Mouse (Mus musculus): Measurements from ENCODE around the gene Gsap.
"Not testable (repeated sequence)": the region's sequence is repeated elsewhere in the genome, so short reads cannot be mapped to it uniquely, and the experiment has no call there.

The Gsap gene

DNA sequence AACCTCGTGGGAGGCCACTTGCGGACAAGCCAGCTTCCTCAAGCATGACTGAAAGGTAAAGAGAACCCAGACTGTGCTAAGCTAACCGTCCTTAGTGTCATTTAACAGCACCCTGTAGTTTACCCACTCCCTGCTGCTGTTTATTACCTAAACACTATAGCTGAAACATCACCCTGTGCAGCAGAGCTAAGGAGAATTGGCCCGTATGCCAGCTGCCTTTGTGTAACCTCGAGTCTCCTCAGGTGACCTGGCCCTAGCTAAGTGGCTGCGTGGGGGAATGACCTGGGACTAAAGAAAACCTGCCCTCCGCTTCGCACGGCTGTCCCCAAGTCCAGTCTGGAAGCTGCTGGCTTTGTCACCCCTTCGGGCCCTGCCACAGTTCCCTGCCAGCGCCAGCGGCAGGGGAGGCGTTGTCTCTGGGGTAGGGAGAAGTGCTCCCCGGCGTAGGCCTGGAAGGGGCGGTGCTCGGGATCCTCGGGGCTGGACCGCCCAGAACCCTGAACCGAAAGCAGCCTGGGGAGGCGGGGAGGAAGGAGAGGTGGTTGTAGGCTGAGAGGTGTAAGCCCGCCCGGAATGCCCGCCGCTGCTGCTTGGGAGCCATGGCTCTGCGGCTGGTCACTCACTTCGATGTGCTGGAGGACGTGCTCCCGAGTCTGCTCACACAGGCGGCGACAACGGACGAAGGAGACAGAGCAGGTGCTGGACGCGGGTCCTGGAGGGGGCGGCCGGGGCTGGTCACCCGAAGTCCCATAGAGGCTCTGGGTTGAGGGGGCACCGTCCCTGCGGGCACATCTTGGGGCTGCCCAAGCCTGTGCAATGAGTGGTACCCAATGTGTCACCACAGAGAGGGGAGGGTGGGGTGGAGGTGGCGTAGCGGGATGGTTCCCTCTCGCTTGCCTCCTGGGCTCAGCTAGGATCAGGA lies at the start of gene Gsap:
Gene Gsap, plus strand, starts transcription at position 492 of the 922 bp plus-strand sequence.
- in situ Hi-C loops (cut with MboI; ENCODE audit: low pct_unique_long_range_greater_than_20kb in 1 of 2, low sequenced_read_pairs in 2 of 2, unreplicated experiment in 1 of 2): no loop called here

DNA sequence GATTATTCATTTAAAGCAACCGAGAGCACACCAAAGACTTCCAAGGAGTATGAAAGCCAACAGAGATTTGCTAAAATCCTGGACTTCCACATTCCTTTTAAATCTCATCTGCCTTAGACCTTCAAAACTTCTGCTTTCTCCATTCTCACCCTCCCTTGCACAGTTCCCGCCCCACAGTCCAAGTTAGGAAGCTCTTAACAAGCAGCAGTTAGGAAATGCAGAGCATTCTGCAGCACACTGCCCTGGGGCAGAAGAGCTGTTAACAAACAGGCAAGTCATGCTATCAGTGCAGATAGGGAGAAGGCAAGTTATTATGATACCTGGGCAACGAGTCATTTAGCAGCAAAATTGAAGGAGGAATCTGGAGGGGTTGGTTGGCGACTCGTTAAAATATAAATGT lies 49.5 kb upstream of the Gsap start:
- in situ Hi-C loops (cut with MboI; ENCODE audit: low pct_unique_long_range_greater_than_20kb in 1 of 2, low sequenced_read_pairs in 2 of 2, unreplicated experiment in 1 of 2): no loop called here

DNA sequence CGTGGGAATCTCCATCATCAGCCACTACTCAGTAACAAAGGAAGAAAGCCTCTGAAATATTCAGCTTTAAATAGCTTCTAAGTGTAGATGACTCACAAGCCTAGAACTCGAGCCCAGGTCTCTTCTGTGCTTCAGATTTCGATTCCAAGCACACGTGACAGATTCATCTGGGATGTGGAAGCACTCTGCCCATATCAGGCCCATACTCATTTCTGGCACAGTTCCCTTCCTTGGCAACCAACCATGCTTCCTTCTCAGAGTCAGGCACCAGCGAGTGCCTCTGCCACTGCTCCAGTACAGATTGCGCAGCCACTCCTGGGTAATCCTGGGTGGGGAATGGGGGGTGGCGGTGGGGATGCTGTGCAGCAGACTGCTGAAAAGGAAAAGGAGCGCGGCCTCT lies 46.5 kb upstream of the Gsap start:
- in situ Hi-C loops (cut with MboI; ENCODE audit: low pct_unique_long_range_greater_than_20kb in 1 of 2, low sequenced_read_pairs in 2 of 2, unreplicated experiment in 1 of 2): no loop called here

DNA sequence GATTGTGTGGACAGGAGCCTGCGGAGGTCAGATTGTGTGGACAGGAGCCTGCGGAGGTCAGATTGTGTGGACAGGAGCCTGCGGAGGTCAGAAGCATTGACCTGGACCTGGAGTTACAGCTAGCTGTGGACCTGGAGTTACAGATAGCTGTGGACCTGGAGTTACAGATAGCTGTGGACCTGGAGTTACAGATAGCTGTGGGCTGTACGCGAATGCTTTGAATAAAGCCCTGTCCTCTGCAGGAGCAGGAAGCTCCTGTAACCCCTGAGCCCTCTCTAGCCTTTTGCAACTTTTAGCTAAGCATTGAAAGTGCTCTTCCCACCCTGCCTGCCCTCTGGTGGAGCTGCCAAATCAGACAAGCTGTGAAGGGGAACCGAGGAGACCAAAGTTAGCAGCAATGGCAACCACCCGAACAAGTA lies 44.9 kb upstream of the Gsap start:
- in situ Hi-C loops (cut with MboI; ENCODE audit: low pct_unique_long_range_greater_than_20kb in 1 of 2, low sequenced_read_pairs in 2 of 2, unreplicated experiment in 1 of 2): not testable (repeated sequence)

DNA sequence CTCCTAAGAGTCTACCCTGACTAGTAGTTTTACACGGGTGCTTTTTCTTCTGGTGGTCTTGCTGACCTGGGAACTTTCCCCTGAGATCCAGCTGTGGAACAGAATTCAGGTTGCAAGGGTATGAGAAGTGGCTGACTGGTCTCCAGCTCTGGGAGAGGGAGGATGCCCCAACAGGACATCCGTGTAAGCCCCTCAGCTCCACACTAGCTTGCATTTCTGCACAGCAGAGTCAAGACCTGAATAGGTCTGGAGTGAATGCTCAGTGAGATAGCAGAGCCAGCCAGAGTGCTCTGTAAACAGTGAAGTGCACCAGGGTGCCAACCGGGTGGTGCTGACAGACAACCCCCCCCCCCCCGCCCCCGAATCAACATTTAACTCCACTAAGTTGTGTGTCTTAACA lies 44.4 kb upstream of the Gsap start:
- in situ Hi-C loops (cut with MboI; ENCODE audit: low pct_unique_long_range_greater_than_20kb in 1 of 2, low sequenced_read_pairs in 2 of 2, unreplicated experiment in 1 of 2): no loop called here

DNA sequence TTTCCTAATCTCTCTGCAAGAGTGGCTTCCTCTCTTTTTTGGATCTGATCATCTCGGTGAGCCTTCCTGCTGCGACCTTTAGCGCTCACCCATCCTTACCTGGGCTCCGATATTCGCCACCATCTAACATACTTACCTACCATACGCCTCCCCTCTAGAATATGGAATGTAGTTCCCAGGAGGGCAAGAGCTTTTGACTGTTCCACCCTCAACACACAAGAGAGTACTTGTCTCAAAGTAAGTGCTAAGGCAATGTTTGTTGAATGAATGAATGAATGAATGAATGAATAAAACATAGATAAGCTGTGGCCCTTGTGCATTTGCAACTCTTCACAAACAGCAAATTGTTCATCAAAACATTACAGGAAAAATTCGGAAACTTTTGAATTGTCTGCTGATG lies 43.0 kb upstream of the Gsap start:
- in situ Hi-C loops (cut with MboI; ENCODE audit: low pct_unique_long_range_greater_than_20kb in 1 of 2, low sequenced_read_pairs in 2 of 2, unreplicated experiment in 1 of 2): no loop called here

DNA sequence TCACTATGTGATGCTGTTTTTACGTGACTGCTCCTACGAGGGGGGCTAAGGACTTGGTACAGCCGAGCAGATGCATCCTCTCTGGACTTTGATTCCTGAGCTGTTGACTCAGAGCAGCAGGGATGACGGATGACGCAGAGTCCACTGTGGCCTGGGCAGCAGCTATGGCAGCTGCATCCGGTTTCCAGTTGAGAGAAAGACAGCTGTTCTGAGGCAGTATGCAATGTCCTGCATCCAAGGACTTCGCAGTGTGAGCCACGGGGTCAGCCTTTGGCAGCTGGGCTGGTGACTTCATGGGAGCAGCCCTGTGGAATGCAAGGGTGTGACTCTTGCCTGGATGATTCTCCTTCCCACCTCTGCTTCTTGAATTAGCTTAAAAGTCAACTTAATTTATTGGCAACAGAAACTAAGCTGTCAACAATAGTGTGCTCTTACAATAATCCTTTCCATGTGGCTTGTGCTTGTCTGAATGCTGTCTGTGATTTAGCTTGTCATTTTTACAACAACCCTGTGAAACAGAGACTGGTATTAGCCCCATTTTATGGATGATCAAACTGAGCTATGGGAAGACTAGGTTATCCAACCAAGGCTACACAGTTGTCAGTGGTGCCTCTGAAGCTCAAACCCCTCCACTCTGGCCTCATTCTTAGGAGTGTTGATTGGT lies 41.4 kb upstream of the Gsap start:
- in situ Hi-C loops (cut with MboI; ENCODE audit: low pct_unique_long_range_greater_than_20kb in 1 of 2, low sequenced_read_pairs in 2 of 2, unreplicated experiment in 1 of 2): no loop called here

DNA sequence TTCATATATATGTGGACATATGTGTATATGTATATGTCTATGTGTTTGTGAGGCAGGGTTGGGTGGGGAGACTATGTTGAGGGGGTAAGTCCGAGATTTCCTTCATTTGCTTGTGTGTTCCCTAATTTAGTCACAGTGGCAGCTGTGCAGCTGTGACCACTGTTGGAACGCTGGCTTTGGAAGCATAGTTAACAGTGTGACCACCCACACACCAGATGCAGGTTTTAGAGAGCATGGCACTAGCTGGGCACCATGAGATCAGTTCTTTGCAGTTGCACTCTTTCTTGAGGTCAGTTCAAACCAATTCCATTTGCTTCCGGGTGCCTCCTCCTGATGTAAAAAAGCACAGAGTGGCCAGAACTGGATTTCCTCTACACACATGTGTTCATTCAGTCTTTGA lies 37.7 kb upstream of the Gsap start:
- in situ Hi-C loops (cut with MboI; ENCODE audit: low pct_unique_long_range_greater_than_20kb in 1 of 2, low sequenced_read_pairs in 2 of 2, unreplicated experiment in 1 of 2): no loop called here

DNA sequence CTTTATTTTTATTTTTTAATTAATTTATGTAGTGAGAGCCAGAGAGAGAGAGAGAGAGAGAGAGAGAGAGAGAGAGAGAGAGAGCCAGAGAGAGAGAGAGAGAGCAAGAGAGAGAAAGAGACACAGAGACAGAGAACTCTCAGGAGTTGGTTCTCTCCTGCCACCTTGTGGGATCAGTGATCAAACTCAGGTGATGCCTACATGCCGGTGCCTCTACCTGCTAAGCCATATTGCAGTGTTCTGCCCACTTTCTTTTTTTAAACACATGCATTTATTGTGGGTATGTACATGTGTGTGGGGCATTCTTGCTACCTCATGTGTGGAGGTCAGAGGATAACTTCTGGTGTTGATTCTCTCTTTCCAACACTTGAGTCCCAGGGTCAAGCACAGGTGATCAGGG lies 32.4 kb upstream of the Gsap start:
- in situ Hi-C loops (cut with MboI; ENCODE audit: low pct_unique_long_range_greater_than_20kb in 1 of 2, low sequenced_read_pairs in 2 of 2, unreplicated experiment in 1 of 2): no loop called here

DNA sequence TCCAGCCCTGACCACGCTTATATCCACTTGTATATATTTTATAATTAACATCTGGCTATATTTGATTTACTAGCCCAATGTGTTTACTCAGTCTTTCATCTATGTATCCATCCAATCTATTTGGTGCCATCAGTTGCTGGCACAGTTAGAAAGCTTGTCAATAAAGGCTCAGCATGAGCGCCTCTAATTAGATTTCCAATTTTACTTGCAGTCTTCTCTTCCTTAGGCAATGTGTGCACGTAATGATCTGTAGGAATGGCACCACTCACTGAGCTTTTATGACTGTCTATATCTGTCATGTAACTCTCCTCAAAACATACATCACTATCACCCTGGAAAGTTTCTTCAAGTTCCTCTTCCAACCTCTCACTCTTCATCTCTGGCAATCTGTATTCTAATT lies 29.3 kb upstream of the Gsap start:
- in situ Hi-C loops (cut with MboI; ENCODE audit: low pct_unique_long_range_greater_than_20kb in 1 of 2, low sequenced_read_pairs in 2 of 2, unreplicated experiment in 1 of 2): no loop called here

DNA sequence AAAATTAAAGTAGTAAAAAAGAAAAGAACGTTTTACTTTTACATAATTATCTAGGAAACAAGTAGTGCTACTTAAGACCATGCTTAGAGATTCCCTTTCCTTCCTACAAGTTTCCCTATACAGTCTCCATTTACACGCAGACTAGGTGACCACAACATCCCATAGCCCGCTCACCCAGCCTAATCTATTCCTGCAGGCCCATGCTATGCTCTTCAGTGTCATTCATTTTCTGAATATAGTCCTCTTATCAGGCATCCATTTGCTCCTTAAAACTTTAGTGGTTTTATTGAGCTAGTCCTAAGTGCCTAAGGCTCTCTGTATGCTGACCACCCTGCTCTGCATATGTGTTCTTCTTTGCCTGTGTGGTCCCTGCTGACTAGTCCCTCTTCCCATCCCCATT lies 26.5 kb upstream of the Gsap start:
- in situ Hi-C loops (cut with MboI; ENCODE audit: low pct_unique_long_range_greater_than_20kb in 1 of 2, low sequenced_read_pairs in 2 of 2, unreplicated experiment in 1 of 2): no loop called here

DNA sequence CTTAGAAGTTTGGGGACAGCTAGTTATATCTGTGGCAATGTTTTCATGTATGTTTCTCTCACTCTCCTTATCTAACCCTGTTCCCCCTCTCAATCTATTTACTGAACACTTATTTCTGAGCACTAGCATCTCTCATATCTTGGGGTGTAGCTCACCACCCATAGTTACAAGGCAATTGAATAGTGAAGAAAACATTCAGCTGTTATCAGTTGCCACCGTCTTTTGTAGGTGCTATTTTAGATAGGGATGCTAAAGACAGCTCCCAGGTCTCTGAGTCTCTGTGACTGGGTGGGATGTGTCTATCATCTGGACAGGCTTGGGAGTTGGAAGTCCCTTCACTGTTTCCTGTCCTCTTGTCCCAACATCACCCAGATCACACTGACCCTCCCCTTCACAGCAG lies 25.3 kb upstream of the Gsap start:
- in situ Hi-C loops (cut with MboI; ENCODE audit: low pct_unique_long_range_greater_than_20kb in 1 of 2, low sequenced_read_pairs in 2 of 2, unreplicated experiment in 1 of 2): no loop called here

DNA sequence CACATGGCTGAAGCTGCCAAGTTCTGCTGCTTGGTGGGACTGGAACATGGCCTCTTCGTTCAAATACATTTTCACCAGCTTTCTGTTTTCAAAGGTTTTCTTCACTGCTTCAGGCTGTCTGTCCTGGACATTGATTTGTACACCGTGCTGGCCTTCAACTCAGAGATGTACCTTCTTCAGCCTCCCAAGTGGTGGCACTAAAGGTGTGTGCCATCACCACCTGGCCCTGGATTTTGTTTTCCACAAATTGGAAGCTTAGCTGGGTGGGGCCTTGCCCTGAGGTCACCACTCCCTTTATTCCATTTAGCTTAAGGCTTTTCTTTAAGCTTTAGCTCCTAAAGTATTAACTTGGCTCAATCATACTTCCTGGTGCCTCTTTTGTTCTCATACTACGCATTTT lies 22.6 kb upstream of the Gsap start:
- in situ Hi-C loops (cut with MboI; ENCODE audit: low pct_unique_long_range_greater_than_20kb in 1 of 2, low sequenced_read_pairs in 2 of 2, unreplicated experiment in 1 of 2): no loop called here

DNA sequence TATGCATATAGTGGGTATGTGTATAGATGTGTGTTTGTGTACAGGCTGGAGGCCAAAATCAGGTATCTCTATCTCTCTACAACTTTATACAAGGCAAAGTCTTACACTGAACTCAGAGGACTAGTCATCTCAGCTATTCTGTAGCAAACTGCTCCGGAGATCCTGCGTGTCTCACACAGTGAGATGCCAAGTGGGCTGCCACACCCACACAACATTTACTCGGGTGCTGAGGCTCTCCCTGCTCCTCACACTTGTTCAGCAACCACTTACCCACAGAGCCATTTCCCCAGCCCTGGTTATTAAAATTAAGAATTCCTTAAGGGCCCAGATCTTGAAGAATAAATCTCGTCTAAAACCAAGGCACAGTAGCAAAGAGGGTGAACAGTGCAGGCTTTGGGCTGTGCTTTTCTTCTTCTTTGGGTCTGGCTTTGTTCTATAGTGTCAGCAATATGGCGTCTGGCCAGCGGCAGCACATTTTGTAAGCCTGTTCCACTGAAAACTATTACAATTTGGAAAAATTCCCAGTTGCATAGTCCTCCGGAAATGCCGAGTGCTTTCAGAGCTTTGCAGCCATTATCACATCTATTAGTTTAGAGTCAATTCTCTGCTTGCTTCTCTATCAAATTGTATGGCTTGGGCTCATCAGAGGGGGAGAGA lies 17.2 kb upstream of the Gsap start:
- in situ Hi-C loops (cut with MboI; ENCODE audit: low pct_unique_long_range_greater_than_20kb in 1 of 2, low sequenced_read_pairs in 2 of 2, unreplicated experiment in 1 of 2): no loop called here

DNA sequence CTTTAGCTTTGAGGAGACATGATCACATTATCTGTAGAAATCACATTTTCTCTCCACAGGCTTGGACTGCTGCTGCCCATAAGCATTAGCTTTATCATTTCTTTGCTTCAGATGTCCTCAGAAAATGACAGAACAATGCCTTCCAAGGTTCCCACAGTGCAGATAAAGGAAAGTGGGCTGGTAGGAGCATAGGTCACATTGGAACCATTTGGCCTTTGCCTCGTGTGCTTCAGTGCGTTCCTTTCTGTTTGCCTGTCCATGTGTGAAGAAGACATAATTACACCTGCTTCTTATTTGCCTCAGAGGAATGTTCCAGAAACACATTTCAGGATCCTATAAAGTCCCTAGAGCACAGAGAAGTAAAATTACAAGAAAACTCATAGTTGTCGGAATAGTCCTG lies 16.7 kb upstream of the Gsap start:
- in situ Hi-C loops (cut with MboI; ENCODE audit: low pct_unique_long_range_greater_than_20kb in 1 of 2, low sequenced_read_pairs in 2 of 2, unreplicated experiment in 1 of 2): no loop called here

DNA sequence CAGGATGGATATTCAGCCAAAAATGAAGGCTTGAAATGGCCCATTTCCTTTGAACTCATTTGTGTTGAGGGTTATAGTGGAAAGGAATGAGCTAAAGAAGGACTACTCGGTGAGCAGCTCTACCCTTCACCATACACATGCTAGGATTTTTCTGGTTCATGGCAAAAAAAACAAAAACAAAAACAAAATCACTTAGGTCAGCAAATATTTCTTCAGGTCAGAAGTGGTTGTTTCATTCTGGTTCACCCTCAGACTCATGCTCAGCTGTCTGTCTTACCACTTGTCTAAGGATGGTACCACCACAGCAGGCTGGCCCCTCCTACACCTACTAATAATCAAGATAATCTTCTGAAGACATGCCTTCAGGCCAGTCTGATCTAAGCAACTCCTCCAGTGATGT lies 16.2 kb upstream of the Gsap start:
- in situ Hi-C loops (cut with MboI; ENCODE audit: low pct_unique_long_range_greater_than_20kb in 1 of 2, low sequenced_read_pairs in 2 of 2, unreplicated experiment in 1 of 2): no loop called here

DNA sequence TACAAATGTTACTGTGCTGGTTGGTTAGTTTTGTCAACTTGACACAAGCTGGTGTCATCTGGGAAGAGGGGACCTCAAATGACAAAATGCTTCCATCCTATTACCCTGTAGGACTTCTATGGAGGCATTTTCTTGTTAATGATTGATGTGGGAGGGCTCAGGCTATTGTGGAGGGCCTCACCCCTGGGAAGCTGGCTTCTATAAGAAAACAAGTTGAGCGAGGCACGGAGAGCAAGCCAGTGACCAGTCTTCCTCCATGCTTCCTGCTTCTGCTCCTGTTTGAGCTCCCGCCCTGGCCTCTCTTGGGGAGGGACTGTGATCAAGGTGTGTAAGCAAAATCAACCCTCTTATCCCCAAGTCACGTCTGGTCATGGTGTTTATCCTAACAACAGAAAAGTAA lies 15.6 kb upstream of the Gsap start:
- in situ Hi-C loops (cut with MboI; ENCODE audit: low pct_unique_long_range_greater_than_20kb in 1 of 2, low sequenced_read_pairs in 2 of 2, unreplicated experiment in 1 of 2): no loop called here

DNA sequence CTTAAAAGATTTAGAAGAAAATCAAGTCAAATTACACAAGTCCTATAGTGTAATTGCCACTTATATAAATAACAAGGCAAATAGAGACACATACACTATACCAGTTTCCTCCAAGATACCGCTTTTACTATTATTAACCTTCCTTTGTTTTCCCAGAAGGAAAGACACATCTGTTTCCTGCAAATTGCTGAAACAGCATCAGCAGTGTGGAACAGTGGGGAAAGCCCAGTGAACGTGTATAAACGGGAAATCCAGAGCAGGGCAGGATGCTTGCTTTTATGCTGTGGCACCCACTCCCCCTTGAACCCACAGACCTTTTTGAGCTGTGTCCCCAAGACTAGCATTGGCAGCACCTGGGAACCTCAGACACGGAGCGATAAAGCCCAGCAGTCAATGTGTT lies 15.2 kb upstream of the Gsap start:
- in situ Hi-C loops (cut with MboI; ENCODE audit: low pct_unique_long_range_greater_than_20kb in 1 of 2, low sequenced_read_pairs in 2 of 2, unreplicated experiment in 1 of 2): no loop called here

DNA sequence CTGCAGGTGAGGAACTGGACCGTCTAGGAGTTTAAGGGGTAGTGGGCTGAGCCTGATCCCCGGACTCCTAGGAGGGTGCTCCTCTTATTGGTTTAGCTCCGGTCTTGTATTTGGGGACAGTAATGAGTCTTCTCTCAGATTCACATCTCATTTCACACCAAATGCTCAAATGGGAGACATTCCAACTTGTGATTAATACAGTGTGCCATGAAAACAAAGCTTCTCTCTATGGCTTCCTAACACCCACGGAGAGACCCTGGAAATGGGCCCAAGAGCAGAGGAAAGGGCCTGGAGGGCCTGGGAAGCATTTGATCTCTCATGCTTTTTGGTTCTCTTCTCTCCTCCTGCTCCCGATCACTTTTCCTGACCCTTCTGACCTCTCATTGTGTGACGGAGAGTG lies 14.7 kb upstream of the Gsap start:
- in situ Hi-C loops (cut with MboI; ENCODE audit: low pct_unique_long_range_greater_than_20kb in 1 of 2, low sequenced_read_pairs in 2 of 2, unreplicated experiment in 1 of 2): no loop called here

DNA sequence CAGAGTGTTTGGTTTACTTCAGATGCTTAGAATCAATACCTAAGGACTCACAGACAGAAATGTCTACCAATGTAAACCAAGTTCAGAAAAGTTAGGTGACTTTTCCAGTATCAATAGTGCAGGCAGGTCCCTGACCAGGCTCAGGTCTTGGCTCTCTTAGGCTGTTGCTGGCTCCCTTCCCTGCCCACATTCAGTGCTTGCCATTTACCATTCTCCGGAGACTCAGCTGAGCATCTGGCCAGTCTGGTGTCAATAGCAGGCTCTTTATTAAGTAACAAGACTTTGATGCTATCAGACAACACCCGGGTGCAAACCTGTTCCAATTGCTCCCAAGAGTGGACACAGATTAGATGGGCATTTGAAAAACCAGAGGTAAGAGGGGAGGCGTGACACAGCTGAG lies 13.7 kb upstream of the Gsap start:
- in situ Hi-C loops (cut with MboI; ENCODE audit: low pct_unique_long_range_greater_than_20kb in 1 of 2, low sequenced_read_pairs in 2 of 2, unreplicated experiment in 1 of 2): no loop called here
